Mouse (Mus musculus) liver, postnatal 0 days (tissue): ENCODE data around the gene Osbpl9.

Experiments
- CTCF ChIP-seq: sonication (generic); IDR thresholded peaks from 2 replicates; pipeline ENCODE4 v1.5.1; 2016; ENCODE audit warnings: antibody characterized with exemption, low read depth
- EP300 ChIP-seq: IDR thresholded peaks from 2 replicates; pipeline ENCODE4 v1.6.1; 2016; ENCODE audit warnings: antibody characterized with exemption, low read depth, mild to moderate bottlenecking

DNA sequence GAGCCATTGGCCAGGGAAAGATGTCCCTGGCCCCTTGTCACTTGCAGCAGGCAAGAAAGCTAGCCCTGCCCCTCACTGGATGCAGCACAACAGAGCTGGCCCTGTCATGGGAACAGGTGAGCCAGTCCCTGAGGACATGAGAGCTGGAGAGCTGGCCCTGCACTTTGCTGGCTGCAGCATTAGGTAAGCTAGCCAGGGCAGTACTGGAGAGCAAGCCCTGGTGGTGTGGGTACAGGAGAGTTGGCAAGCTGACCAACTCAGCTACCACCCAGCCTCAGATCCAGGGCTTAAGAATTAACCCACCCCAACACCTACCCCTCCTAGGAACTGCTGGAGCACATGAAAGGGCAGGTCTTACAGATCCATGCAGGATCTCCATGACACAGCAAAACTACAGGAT, 73.1 kb downstream of the Osbpl9 start:
- TF ChIP-seq CTCF (no peak), EP300 (no peak)
